Mouse (Mus musculus): ENCODE data around the gene Casq2.

DNA sequence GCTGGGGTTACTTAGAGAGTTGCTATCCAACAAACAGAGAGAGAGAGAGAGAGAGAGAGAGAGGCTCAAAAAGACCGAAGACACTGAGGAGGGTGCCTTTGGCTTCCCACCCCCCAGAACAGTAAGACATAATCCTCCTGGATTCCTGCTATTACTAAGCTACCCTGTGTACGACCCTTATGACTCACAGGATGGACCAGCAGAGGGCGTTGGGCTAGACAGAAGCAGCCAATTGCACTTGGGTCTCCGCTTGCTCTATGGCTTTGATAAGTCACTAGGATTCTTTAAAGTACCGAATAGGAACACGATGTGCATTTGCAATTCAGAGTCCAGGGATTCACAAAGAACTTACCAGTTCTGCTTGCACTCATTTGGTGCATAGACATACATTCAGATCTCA is 44.3 kb downstream of the Casq2 start:
- peak; percentile 53 for TF ChIP-seq CTCF (IDR thresholded peaks at IDR 0.05)
- TF ChIP-seq EP300 (IDR thresholded peaks at IDR 0.05): no peak
